Mouse (Mus musculus): ENCODE data around the gene Atrnl1.

DNA sequence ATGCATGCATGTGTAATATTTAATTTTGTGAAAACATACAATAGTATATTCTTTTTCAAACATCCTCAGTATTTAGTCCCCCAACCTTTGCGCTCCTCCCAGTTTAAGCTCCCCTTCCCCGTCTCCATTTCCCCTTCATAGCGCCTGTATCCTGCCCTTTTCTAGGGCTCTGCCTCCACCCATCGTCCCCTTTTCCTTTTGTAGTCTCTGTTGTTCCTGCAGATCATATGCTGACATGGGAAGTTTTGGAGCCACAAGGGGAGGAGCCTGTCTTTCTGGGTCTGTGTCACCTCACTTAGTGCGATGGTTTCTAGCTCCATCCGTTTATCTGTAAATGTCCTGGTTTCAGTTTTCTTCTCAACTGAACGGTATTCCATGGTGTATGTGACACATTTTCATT is 435.8 kb downstream of the Atrnl1 start:
- TF ChIP-seq CHD2 (IDR thresholded peaks at IDR 0.05; ENCODE audit: low read depth, low read length) (no peak), HCFC1 (IDR thresholded peaks at IDR 0.05; ENCODE audit: borderline replicate concordance, insufficient read depth, low read length) (no peak), MAFK (IDR thresholded peaks at IDR 0.05; ENCODE audit: insufficient read depth, low read depth, low read length) (no peak), ZNF384 (IDR thresholded peaks at IDR 0.05; ENCODE audit: low read depth, low read length) (no peak), ZC3H11A (IDR thresholded peaks at IDR 0.05; ENCODE audit: borderline replicate concordance, low read depth, low read length) (no peak)
